Comparison of ENCODE assay signal across 22 mouse cellular contexts in the genomic region with DNA sequence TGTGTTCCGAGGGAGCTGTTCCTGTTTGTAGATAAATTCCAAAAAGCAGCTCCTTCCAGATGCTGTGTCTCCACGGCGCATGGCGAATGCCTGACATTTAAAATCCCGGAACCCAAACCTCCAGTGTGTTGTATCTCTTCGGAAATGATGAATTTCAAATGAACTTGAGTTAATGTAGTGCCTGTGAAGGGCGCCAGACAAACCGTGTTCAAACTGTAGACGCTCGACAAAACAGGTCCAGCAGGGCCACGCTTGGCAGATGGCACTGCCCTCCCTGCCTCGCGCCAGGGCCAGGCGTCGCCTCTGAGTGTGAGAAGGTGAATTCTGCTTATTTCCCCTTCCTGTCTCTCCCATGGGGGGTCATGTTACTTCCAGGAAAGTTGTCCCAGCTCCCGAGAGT.
"Had no signal": no experiment of that assay in that cellular context is flagged by ENCODE, and none has a peak within 500 bp of the region (broad histone marks: within the 10 kb centered on the region; RNA-seq: fewer than 3 reads in every experiment).

No protein-coding gene starts in this region.

- H3K27me3 ChIP-seq: limb, embryonic 15.5 days; lung, embryonic 15.5 days; stomach, embryonic 15.5 days had no signal

- H3K9ac ChIP-seq: limb, embryonic 12.5 days; limb, embryonic 15.5 days; liver, embryonic 14.5 days; liver, postnatal 0 days; lung, embryonic 15.5 days; midbrain, embryonic 13.5 days; neural tube, embryonic 13.5 days; stomach, embryonic 15.5 days had no signal

- H3K9me3 ChIP-seq: limb, embryonic 12.5 days; limb, embryonic 15.5 days; lung, embryonic 15.5 days; midbrain, embryonic 10.5 days; midbrain, embryonic 13.5 days; neural tube, embryonic 13.5 days; stomach, embryonic 15.5 days had no signal

- H3K4me3 ChIP-seq: layer of hippocampus, adult 2 months; limb, embryonic 12.5 days; limb, embryonic 15.5 days; lung, embryonic 15.5 days; midbrain, embryonic 10.5 days; midbrain, embryonic 13.5 days; myocyte; neural tube, embryonic 13.5 days; stomach, embryonic 15.5 days had no signal

- H3K36me3 ChIP-seq: limb, embryonic 12.5 days; limb, embryonic 15.5 days; lung, embryonic 15.5 days; midbrain, embryonic 10.5 days; midbrain, embryonic 13.5 days; neural tube, embryonic 13.5 days; stomach, embryonic 15.5 days had no signal

- DNase-seq: kidney, postnatal 25 days; left cerebral cortex, postnatal 4 days; liver, postnatal 0 days; lung, postnatal 14 days; lung, postnatal 4 days; retina, postnatal 1 day; right cerebral cortex, postnatal 25 days; spleen, adult 18-20 months; thymus, postnatal 25 days had no signal

- H3K27ac ChIP-seq: kidney, postnatal 0 days; layer of hippocampus, adult 2 months; limb, embryonic 12.5 days; limb, embryonic 15.5 days; liver, embryonic 14.5 days; lung, embryonic 15.5 days; midbrain, embryonic 10.5 days; midbrain, embryonic 13.5 days; neural tube, embryonic 13.5 days; stomach, embryonic 15.5 days had no signal

- H3K4me1 ChIP-seq: limb, embryonic 12.5 days; limb, embryonic 15.5 days; lung, embryonic 15.5 days; neural tube, embryonic 13.5 days; stomach, embryonic 15.5 days had no signal

- ATAC-seq: liver, postnatal 0 days; midbrain, embryonic 13.5 days; midbrain, embryonic 16.5 days had no signal

- H3K4me2 ChIP-seq: limb, embryonic 12.5 days; limb, embryonic 15.5 days; liver, embryonic 11.5 days; lung, embryonic 15.5 days; midbrain, embryonic 13.5 days; neural tube, embryonic 13.5 days; stomach, embryonic 15.5 days had no signal
